Comparison of ENCODE assay signal across 8 mouse cellular contexts in genomic region chr12:29939261-29939671, GRCm38 (mm10). TPM values are rescaled to one million over a fixed set of nuclear protein-coding genes. Genes with fewer than 3 reads are reported as not detected.
DNase-seq lines count a peak whose midpoint lies in the region; ATAC-seq and TF ChIP-seq lines count a peak whose summit lies in the region.

No protein-coding gene starts in this region.

- peak overlapping the region; percentile 94 for H3K9ac ChIP-seq in hindbrain, embryonic 14.5 days

- peak overlapping the region; percentile 74 for H3K4me2 ChIP-seq in hindbrain, embryonic 14.5 days (replicated peaks)

- no peaks in the 10 kb centered on the region for H3K27me3 ChIP-seq in hindbrain, embryonic 14.5 days (ENCODE audit: control insufficient read depth, insufficient read depth, low read length)

- ATAC-seq in hindbrain, embryonic 14.5 days (ENCODE audit: low FRiP score): no peak
- ATAC-seq in megakaryocyte-erythroid progenitor cell, adult 5-6 weeks (replicated peaks; ENCODE audit: low FRiP score, low TSS enrichment, poor library complexity, severe bottlenecking): no peak
- no peak for ATAC-seq in activated CD4-positive, CD25-positive, alpha-beta regulatory T cell, adult 4 months

- peaks cover 34% of the 10 kb centered on the region for H3K4me1 ChIP-seq in hindbrain, embryonic 14.5 days (replicated peaks; ENCODE audit: control insufficient read depth, insufficient read depth, low read length)

- H3K4me3 ChIP-seq in gastrocnemius, adult 2 months: peak overlapping the region; percentile 92
- H3K4me3 ChIP-seq in hindbrain, embryonic 14.5 days (replicated peaks; ENCODE audit: low read length): peak overlapping the region; percentile 84

- no peaks in the 10 kb centered on the region for H3K36me3 ChIP-seq in hindbrain, embryonic 14.5 days (replicated peaks; ENCODE audit: control insufficient read depth, insufficient read depth)

- DNase-seq in kidney, postnatal 10 days: peak; percentile 47
- DNase-seq in kidney, adult 11 months: no peak
- peak; percentile 73 for DNase-seq in gastrocnemius, adult 2 months
- no peak for DNase-seq in hindbrain, embryonic 14.5 days (ENCODE audit: low spot score)
- peak; percentile 20 to 40 for DNase-seq in lung, postnatal 4 days
- DNase-seq in cerebellum, adult 9-10 months: no peak

- no peaks in the 10 kb centered on the region for H3K9me3 ChIP-seq in hindbrain, embryonic 14.5 days (ENCODE audit: control insufficient read depth, low read length)

- intact Hi-C loops in gastrocnemius, adult 2 months (cut with DNase I): loop anchor here (5.0 kb wide), 1 partner anchor 33 kb away; no protein-coding TSS in a partner anchor

- H3K27ac ChIP-seq in gastrocnemius, adult 2 months: peak overlapping the region; percentile 90
- H3K27ac ChIP-seq in hindbrain, embryonic 14.5 days: 0 out of 2 replicates have a peak overlapping the region, but pooled peaks have one; percentile 90

- no peak for TF ChIP-seq CTCF in gastrocnemius, adult 2 months (IDR thresholded peaks at IDR 0.05)

- 10% methylated on average over 8 of the region's 8 CpGs for WGBS in hindbrain, embryonic 14.5 days

RNA-seq across cellular contexts. Expression of gene Pxdn, which starts 1.9 kb away (rescaled TPM):
- total RNA-seq in gastrocnemius, adult 2 months (2021): 1 to 10 TPM; 6.1 to 8.1 TPM
- polyA plus RNA-seq in hindbrain, embryonic 14.5 days (2014; fragmentation: Nextera tagmentation; extraction: Ambion mirVana): 60.0 and 65.3 TPM in 2 replicates
- not detected in 2 replicates for total RNA-seq in megakaryocyte-erythroid progenitor cell, adult 5-6 weeks (2014; fragmentation: Nextera tagmentation)
- not detected in 2 replicates for total RNA-seq in megakaryocyte-erythroid progenitor cell, adult 5-6 weeks (2017)
- not detected for polyA plus RNA-seq in activated CD4-positive, CD25-positive, alpha-beta regulatory T cell, adult 4 months (2017; shearing (Covaris generic))

Comparison
In these comparisons a context has a peak if more than half of its experiments do, and no peak if none do; other contexts are left out.
1. DNase-seq: peak in kidney, postnatal 10 days (single experiment), gastrocnemius, adult 2 months (single experiment) and lung, postnatal 4 days (2 of 2); none in kidney, adult 11 months (single experiment), hindbrain, embryonic 14.5 days (single experiment) and cerebellum, adult 9-10 months (single experiment).
2. RNA of gene Pxdn, which starts 1.9 kb away (total RNA-seq): 6.1 to 8.1 TPM in gastrocnemius, adult 2 months; not detected in megakaryocyte-erythroid progenitor cell, adult 5-6 weeks; every median in the first group is over 4 times any median in the second.